Mouse (Mus musculus) thymus, postnatal 0 days (tissue): Measurements from ENCODE around the gene Gdf9. TPM values are rescaled to one million over a fixed set of nuclear protein-coding genes. Genes with fewer than 3 reads are reported as not detected.

Experiments used
- DNase-seq: peaks from one replicate; pipeline ENCODE4 v3.0.0-alpha.2; 2015; ENCODE audit warnings: low spot score
- microRNA-seq: library from miRNA; unstranded; fragments of <30 nt; microRNA quantifications from one replicate; pipeline ENCODE4, GENCODE M21; 2016; ENCODE audit warnings: borderline number of aligned reads
- polyA plus RNA-seq: library from polyadenylated mRNA; unstranded; fragments of >200 nt; fragmentation: Nextera tagmentation; extraction: Ambion mirVana; gene quantifications from 2 replicates; pipeline ENCODE4 v1.2.1, GENCODE M21; 2015

The Gdf9 gene
- polyA plus RNA-seq, 1 experiment from 2014 or later = 1.1 TPM

DNA sequence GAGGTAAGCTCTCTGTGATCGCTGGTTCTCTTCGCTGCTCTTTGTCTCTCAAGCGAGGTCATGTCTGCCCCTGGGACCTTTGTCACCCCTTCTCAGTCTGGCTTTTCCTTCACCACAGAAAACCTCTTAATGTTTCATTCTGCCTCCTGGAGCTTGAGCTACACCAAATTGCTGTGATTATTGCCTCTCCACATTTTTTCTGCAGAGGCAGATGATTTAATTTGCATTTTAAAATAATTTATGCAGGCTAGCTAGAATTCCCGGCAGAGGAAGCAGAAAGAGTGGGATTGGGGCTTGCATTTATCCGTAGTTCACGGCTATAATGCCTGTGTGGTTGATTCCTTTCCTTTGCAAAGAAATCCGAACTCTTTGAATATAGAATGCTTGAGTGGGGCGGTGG, 44.8 kb downstream of the Gdf9 start:
- no peak for DNase-seq

DNA sequence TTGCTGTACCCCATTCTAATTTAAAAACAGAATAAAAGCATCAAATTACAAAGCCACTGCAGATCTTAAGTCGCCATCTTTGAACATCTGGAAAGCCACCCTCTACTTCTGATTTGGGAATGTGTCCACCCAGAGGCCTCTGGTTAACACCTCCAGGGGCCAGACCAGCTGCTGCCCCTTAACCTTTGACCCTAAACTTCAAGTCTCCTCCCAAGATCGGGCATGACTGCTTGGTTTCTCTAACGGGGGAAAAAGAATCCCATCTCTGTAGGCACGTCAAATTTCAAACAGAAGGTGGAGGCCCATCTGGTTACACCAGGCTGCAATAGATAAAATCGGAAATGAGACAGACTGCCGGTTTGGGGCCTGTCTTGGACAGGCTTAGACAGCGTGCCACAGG, 47.0 kb downstream of the Gdf9 start:
- DNase-seq = no peak

DNA sequence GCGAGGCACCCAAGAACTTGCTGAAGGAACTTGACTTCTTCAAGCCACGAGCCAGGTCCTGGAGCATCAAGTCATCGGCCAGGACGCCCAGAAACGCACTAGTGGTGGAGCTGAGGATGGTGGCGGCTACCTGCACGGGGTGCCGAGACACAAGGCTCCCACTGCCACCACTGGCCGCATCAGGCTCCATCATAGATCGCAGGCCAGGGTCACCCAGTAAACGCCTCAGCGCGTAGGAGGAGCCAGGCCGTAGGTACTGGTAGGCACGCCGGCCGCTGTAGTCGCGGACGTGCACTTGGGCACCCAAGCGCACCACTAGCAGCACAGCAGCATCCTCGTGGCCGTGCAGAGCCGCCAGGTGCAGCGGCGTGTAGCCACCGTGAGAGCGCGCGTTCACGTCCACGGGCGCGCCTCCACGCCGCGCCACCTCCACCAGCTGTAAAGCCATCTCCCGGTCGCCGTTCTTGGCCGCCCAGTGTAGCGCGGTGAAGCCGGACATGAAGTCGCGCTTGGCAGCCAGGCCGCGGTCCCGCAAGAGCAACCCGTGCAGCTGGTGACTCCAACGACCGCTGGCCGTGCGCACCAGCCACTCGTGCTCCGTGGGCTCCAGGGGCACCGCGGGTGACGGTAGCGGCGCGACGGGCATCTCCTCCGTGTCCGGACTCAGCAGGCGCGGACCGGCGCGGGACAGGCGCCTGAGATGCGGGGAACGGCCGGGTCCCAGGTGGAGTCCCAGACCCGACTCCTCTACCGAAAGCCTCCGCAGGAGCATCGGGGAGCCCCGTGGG, 47.8 kb downstream of the Gdf9 start:
- no peak for DNase-seq

GRCm38 (mm10) chr11:53479171-53479782, 48.5 kb downstream of the Gdf9 start:
- no peak for DNase-seq

GRCm38 (mm10) chr11:53479783-53480301, 49.0 kb downstream of the Gdf9 start, which contains the start of the genes Gm9945 and Sowaha:
Gene Gm9945 (plus strand): TSS chr11:53480166.
Gene Sowaha (minus strand): TSS chr11:53480274.
- peak; percentile 41 for DNase-seq

GRCm38 (mm10) chr11:53481088-53481730, 50.4 kb downstream of the Gdf9 start:
- DNase-seq = no peak

DNA sequence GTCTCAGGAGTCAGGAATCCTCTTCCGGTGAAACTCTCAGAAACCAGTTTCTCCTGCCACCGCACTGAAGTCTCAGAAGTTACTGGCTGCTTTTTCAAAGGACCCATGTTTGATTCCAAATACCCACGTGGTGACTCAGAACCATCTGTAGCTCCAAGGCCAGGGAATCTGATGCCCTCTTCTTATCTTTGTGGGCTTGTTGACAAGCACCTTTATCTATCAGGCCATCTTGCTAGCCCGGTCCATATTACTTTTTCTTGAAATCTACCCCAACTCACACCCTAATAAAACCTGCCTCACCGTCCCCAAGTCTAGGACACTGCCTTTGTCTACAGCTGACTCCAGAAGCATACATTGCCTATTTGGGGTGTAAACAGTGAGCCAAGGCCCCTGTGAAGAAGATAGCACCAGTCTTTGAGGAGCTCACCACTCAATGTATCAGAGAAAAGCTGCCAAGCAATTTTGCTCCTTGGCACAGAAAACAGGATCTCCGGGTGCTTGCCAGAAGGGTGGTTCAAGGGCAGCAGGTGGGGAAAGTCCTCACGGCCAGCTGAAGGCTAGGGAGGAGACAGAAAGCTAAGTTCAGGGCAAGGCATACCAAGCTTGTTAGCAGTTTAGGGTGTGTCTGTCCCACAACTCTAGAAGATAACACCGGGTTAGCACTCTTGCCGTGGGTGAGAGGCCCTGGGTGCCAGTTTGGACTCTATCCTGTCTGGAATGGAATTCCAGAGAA, 52.5 kb downstream of the Gdf9 start:
- no peak for DNase-seq

DNA sequence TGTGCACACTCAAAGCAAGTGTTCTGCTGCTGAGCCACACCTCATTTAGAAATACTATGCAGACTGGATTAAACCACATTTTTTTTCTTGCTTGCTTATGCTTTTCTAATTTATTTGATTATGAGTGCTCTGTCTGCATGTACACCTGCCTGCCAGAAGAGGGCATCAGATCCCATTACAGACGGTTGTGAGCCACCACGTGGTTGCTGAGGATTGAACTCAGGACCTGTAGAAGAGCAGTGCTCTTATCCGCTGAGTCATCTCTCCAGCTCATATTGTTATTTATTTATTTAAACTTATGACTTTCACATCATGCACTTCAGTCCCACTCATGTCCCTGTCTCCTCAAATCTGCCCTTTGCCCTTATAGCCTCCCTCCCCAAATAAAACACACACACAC, 54.9 kb downstream of the Gdf9 start:
- peak; percentile 16 for DNase-seq

- DNase-seq = no peak
These were observed 55.5 kb downstream of the Gdf9 start for GRCm38 (mm10) chr11:53486351-53486750.

- DNase-seq = no peak
These were observed 56.2 kb downstream of the Gdf9 start for GRCm38 (mm10) chr11:53486822-53487594.

Small RNA genes lying within 50 kb of the gene (microRNA-seq; reads per million reads assigned to microRNA genes)
- not detected for gene Mir6920

Other genes starting within 250 kb of the Gdf9 start
- 99.0 and 106 TPM in 2 replicates for gene Hspa4, start 130.6 kb upstream of the Gdf9 start, polyA plus RNA-seq
- gene Zcchc10, start 106.3 kb upstream of the Gdf9 start, polyA plus RNA-seq = 28.6 and 30.1 TPM in 2 replicates
- 27.1 and 36.1 TPM in 2 replicates for gene Aff4, start 80.2 kb upstream of the Gdf9 start, polyA plus RNA-seq
- 0.29 TPM in 1 of 2 replicates, not detected in the other for gene Leap2, start 7.9 kb upstream of the Gdf9 start, polyA plus RNA-seq
- 929 and 986 TPM in 2 replicates for gene Uqcrq, start 192 bp upstream of the Gdf9 start, polyA plus RNA-seq
- not detected in 2 replicates for gene Gm10447, start 26.1 kb downstream of the Gdf9 start, polyA plus RNA-seq
- gene Shroom1, start 26.2 kb downstream of the Gdf9 start, polyA plus RNA-seq = 0.27 and 0.42 TPM in 2 replicates
- gene Gm9837, start 39.5 kb downstream of the Gdf9 start, polyA plus RNA-seq = not detected in 2 replicates
- not detected in 2 replicates for gene Gm9945, start 49.1 kb downstream of the Gdf9 start, polyA plus RNA-seq
- 0.05 and 0.15 TPM in 2 replicates for gene Sowaha, start 49.3 kb downstream of the Gdf9 start, polyA plus RNA-seq
- gene Sept8, start 88.2 kb downstream of the Gdf9 start, polyA plus RNA-seq = 11.1 and 12.1 TPM in 2 replicates
- 23.8 and 25.1 TPM in 2 replicates for gene Kif3a, start 136.4 kb downstream of the Gdf9 start, polyA plus RNA-seq
- 1.2 and 1.5 TPM in 2 replicates for gene Il4, start 187.6 kb downstream of the Gdf9 start, polyA plus RNA-seq
- gene Il13, start 203.7 kb downstream of the Gdf9 start, polyA plus RNA-seq = 1.0 and 1.3 TPM in 2 replicates